Mouse (Mus musculus) kidney, adult 2 months (tissue): ENCODE measurements around the gene Arl3.

Source experiments
- CTCF ChIP-seq: fragments of 200-500 bp; conservative IDR thresholded peaks from 2 replicates; pipeline ENCODE4 v1.5.1; 2011; ENCODE audit warnings: low read depth, mild to moderate bottlenecking, control low read depth, low read length, moderate library complexity, mixed read lengths; ENCODE audit not compliant: insufficient read depth, insufficient read length
- POLR2A ChIP-seq: fragments of 200-500 bp; IDR thresholded peaks from one replicate; pipeline ENCODE4 v1.6.1; 2011; ENCODE audit warnings: low read depth, low read length, control low read depth

DNA sequence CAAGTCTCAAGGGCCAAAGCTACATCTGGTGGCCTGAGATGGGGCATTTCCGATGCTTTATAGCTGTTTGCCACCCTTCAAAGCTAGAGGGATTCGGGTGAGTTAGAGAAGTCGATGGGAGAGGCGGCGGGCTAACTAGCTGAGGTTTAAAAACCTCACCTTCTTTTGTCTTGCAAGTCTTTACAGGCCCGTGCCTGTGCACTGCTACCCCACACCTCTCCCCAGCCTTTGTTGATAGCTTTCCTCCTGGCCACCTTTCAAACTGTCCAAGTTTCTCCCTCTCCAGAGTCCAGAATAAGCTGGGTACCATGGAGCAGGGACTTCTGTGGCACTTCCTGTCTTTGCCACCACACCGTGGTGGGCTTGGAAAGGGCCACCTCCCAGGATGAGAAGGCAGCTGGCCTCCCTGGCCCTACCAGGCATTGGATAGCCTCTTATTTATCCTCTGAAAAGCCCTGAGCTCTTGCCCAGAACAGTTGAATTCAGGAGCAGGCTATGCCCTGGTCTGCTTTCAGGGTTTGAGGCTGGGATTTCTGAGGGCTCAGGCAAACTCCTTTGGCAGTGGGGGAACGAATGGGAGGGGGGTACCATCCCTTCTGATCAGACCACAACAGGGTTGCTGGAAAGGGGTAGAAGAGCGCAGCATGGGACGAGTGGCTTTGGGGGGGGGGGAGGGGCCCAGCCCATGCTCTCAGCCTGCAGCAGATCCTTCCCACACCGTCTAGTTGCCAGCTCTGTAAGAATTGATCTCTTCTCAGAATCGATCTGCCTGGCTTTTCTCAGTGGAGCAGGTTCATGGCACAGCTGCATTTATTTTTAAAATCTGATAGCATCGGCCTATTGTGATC lies 43.2 kb downstream of the Arl3 start:
- TF ChIP-seq CTCF (no peak), POLR2A (no peak)
